ENCODE assay signal across 8 mouse cellular contexts in genomic region chr9:119052154-119052944, GRCm38 (mm10). TPM values are rescaled to one million over a fixed set of nuclear protein-coding genes. Genes with fewer than 3 reads are reported as not detected.
A peak's percentile ranks its signal among the peaks of the same experiment; 100 is the strongest.
DNase-seq lines count a peak whose midpoint lies in the region; ATAC-seq and TF ChIP-seq lines count a peak whose summit lies in the region.

Gene Vill (plus strand): TSS chr9:119052778.

- H3K27ac ChIP-seq in heart, embryonic 12.5 days (ENCODE audit: poor library complexity, severe bottlenecking): no peak within 1 kb of the TSS
- H3K27ac ChIP-seq in heart, adult 2 months: no peak within 1 kb of the TSS
- no peak within 1 kb of the TSS for H3K27ac ChIP-seq in intestine, postnatal 0 days (ENCODE audit: low read depth, low read length)

- 8% methylated on average over 22 of the region's 22 CpGs for WGBS in heart, embryonic 12.5 days
- 13% methylated on average over 22 of the region's 22 CpGs for WGBS in heart, adult 2 months
- 8% methylated on average over 22 of the region's 22 CpGs for WGBS in intestine, postnatal 0 days
- WGBS in lung, adult 2 months: 16% methylated on average over 22 of the region's 22 CpGs

- H3K36me3 ChIP-seq in heart, embryonic 12.5 days: no peaks in the 10 kb centered on the region
- H3K36me3 ChIP-seq in heart, adult 2 months (ENCODE audit: control insufficient read depth, insufficient read depth, low read length): no peaks in the 10 kb centered on the region
- H3K36me3 ChIP-seq in intestine, postnatal 0 days (ENCODE audit: control insufficient read depth, insufficient read depth): no peaks in the 10 kb centered on the region

- H3K4me2 ChIP-seq in heart, embryonic 12.5 days: peak within 1 kb of the TSS; percentile 89
- peak within 1 kb of the TSS; percentile 69 for H3K4me2 ChIP-seq in intestine, postnatal 0 days (replicated peaks; ENCODE audit: low read depth)

- DNase-seq in heart, adult 2 months: no peak
- DNase-seq in fibroblast of lung, adult 2 months (ENCODE audit: low read depth): peak; percentile 90
- peak; percentile 42 for DNase-seq in lung, adult 2 months
- peak; percentile 72 for DNase-seq in retina, postnatal 1 day
- DNase-seq in B cell, adult 2 months: no peak
- DNase-seq in left cerebral cortex, postnatal 36 days (ENCODE audit: low spot score in 2 of 2): no peak

- intact Hi-C loops in heart, adult 2 months (cut with DNase I): no loop called here
- intact Hi-C loops in left cerebral cortex, postnatal 36 days (cut with DNase I): no loop called here

- H3K4me3 ChIP-seq in heart, embryonic 12.5 days: peak within 1 kb of the TSS; percentile 48
- H3K4me3 ChIP-seq in heart, adult 2 months: no peak within 1 kb of the TSS; the same call in 1 of the 2 replicates
- H3K4me3 ChIP-seq in intestine, postnatal 0 days (ENCODE audit: low read depth, low read length): peak within 1 kb of the TSS; percentile 29
- H3K4me3 ChIP-seq in lung, adult 2 months (replicated peaks; ENCODE audit: extremely low read depth, low read depth, low read length): peak within 1 kb of the TSS; percentile 47

- H3K4me1 ChIP-seq in heart, embryonic 12.5 days (replicated peaks): peaks cover 54% of the 10 kb centered on the region
- H3K4me1 ChIP-seq in heart, adult 2 months (ENCODE audit: control insufficient read depth, insufficient read depth, low read length): peaks cover 7% of the 10 kb centered on the region
- H3K4me1 ChIP-seq in intestine, postnatal 0 days (replicated peaks; ENCODE audit: control insufficient read depth, insufficient read depth, low read length): peaks cover 12% of the 10 kb centered on the region; the same call in 1 of the 2 replicates
- peaks cover 12% of the 10 kb centered on the region; the same call in 1 of the 2 replicates for H3K4me1 ChIP-seq in lung, adult 2 months (ENCODE audit: control insufficient read depth, insufficient read depth, low read length)

- TF ChIP-seq EP300 in heart, adult 2 months (IDR thresholded peaks at IDR 0.05; ENCODE audit: insufficient read depth, low read depth, low read length): no peak

- H3K79me2 ChIP-seq in heart, adult 2 months (replicated peaks; ENCODE audit: control insufficient read depth, insufficient read depth, low read length): no peaks in the 10 kb centered on the region

- peak within 1 kb of the TSS; percentile 62 for H3K9ac ChIP-seq in heart, embryonic 12.5 days
- no peak within 1 kb of the TSS for H3K9ac ChIP-seq in heart, adult 2 months (ENCODE audit: low read depth, low read length)
- H3K9ac ChIP-seq in intestine, postnatal 0 days (ENCODE audit: low read depth, low read length): peak within 1 kb of the TSS; percentile 34; the same call in 1 of the 2 replicates

- 0 out of 2 replicates have a peak, but pooled peaks cover 5% of the 10 kb centered on the region for H3K27me3 ChIP-seq in heart, embryonic 12.5 days (replicated peaks)
- no peaks in the 10 kb centered on the region for H3K27me3 ChIP-seq in heart, adult 2 months (ENCODE audit: control insufficient read depth, insufficient read depth, low read length)
- H3K27me3 ChIP-seq in intestine, postnatal 0 days (replicated peaks; ENCODE audit: control insufficient read depth, insufficient read depth, low read length): no peaks in the 10 kb centered on the region

- no peak for TF ChIP-seq POLR2A in heart, adult 2 months (IDR thresholded peaks at IDR 0.05; ENCODE audit: insufficient read depth, low read depth, low read length)
- TF ChIP-seq POLR2A in lung, adult 2 months (IDR thresholded peaks at IDR 0.05; ENCODE audit: borderline replicate concordance, extremely low read depth, low read depth, low read length): peak; percentile 19; the same call in 1 of the 2 replicates

- ATAC-seq in heart, embryonic 12.5 days (ENCODE audit: insufficient number of reproducible peaks, low FRiP score): peak; percentile 72
- peak; percentile 61 for ATAC-seq in intestine, postnatal 0 days

- no peaks in the 10 kb centered on the region for H3K9me3 ChIP-seq in heart, embryonic 12.5 days (replicated peaks)
- no peaks in the 10 kb centered on the region for H3K9me3 ChIP-seq in intestine, postnatal 0 days (ENCODE audit: control insufficient read depth)

- TF ChIP-seq CTCF in heart, adult 2 months (IDR thresholded peaks at IDR 0.05): no peak
- no peak for TF ChIP-seq CTCF in intestine, postnatal 0 days (IDR thresholded peaks at IDR 0.05; ENCODE audit: low read depth)
- no peak for TF ChIP-seq CTCF in lung, adult 2 months (IDR thresholded peaks at IDR 0.05; ENCODE audit: insufficient read depth, low read length)

RNA-seq across cellular contexts. Expression of gene Vill, which starts in this region (rescaled TPM):
- polyA plus RNA-seq in heart, embryonic 12.5 days (2016; fragmentation: Nextera tagmentation; extraction: Ambion mirVana): 14.3 and 15.3 TPM in 2 replicates
- under 1 TPM; 0.20 to 0.34 TPM for total RNA-seq in heart, adult 2 months (2021)
- 0.85 and 1.4 TPM in 2 replicates for polyA plus RNA-seq in heart, adult 2 months (2012; rRNA removed)
- polyA plus RNA-seq in intestine, postnatal 0 days (2015; fragmentation: Nextera tagmentation; extraction: Ambion mirVana): 3.6 and 5.1 TPM in 2 replicates
- 15.4 and 20.2 TPM in 2 replicates for polyA plus RNA-seq in lung, adult 2 months (2012; rRNA removed)
- total RNA-seq in left cerebral cortex, postnatal 36 days (2021): 1 to 10 TPM; 5.1 to 9.6 TPM

Comparison
In these comparisons a context has a peak if more than half of its experiments do, and no peak if none do; other contexts are left out.
1. RNA of gene Vill (total RNA-seq): 5.1 to 9.6 TPM in left cerebral cortex, postnatal 36 days; 0.20 to 0.34 TPM in heart, adult 2 months; every median in the first group is over 4 times any median in the second.
2. DNase-seq: peak in fibroblast of lung, adult 2 months (single experiment), lung, adult 2 months (single experiment) and retina, postnatal 1 day (single experiment); none in heart, adult 2 months (0 of 2), B cell, adult 2 months (0 of 2) and left cerebral cortex, postnatal 36 days (0 of 2).